Mouse (Mus musculus): ENCODE results near the gene Utp18.

DNA sequence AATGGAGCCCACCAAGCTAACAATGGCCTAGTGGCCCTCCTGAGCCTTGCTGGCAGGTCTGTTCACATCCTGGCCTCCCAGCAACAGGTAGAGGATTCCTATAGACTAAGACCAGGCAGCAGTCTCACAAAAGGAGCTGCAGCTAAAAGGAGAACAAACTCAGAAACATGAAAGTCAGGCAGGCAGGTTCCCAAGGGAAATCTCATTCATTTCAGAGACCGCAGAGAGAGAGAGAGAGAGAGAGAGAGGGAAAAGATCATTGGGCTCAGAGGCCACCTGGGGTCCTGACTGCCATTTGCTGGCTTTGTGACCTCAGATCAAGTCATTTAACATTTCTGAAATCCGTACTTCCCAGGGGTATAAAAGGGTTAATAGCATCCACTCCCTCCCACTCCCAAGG is 38.2 kb downstream of the Utp18 start:
- TF ChIP-seq EP300 (IDR thresholded peaks at IDR 0.05; ENCODE audit: insufficient read depth, low read depth, low read length): no peak
- TF ChIP-seq CTCF (IDR thresholded peaks at IDR 0.05; ENCODE audit: low read depth, low read length): no peak
- TF ChIP-seq POLR2A (IDR thresholded peaks at IDR 0.05; ENCODE audit: insufficient read depth, low read length): no peak
